Mouse (Mus musculus) megakaryocyte, embryonic 14.5 days (primary cell): Measurements from ENCODE around the gene Epo. TPM values are rescaled to one million over a fixed set of nuclear protein-coding genes. Genes with fewer than 3 reads are reported as not detected.

ENCODE experiments used
- H3K27me3 ChIP-seq: replicated peaks from 2 replicates; pipeline ENCODE3; 2012; ENCODE audit warnings: inconsistent platforms
- H3K36me3 ChIP-seq: replicated peaks from 2 replicates; pipeline ENCODE3; 2012; ENCODE audit warnings: low read length, inconsistent platforms, mixed read lengths
- H3K4me1 ChIP-seq: 2 replicates; pipeline ENCODE4 v1.6.1; 2012; ENCODE audit warnings: inconsistent platforms
- H3K4me3 ChIP-seq: replicated peaks from 2 replicates; pipeline ENCODE3; 2012; ENCODE audit warnings: moderate library complexity, mild to moderate bottlenecking, inconsistent platforms
- H3K9me3 ChIP-seq: 2 replicates; pipeline ENCODE4 v1.6.1; 2012; ENCODE audit warnings: inconsistent platforms
- FLI1 ChIP-seq: IDR thresholded peaks from 2 replicates; pipeline ENCODE4 v1.6.1; 2012; ENCODE audit warnings: low read length, inconsistent platforms, mixed read lengths
- GATA1 ChIP-seq: IDR thresholded peaks from 3 replicates; pipeline ENCODE4 v1.6.1; 2012; ENCODE audit warnings: mixed read lengths, low read length, inconsistent platforms, borderline replicate concordance
- polyA plus RNA-seq: library from polyadenylated mRNA; stranded (reverse); fragments of >175 nt; gene quantifications from 2 replicates; pipeline ENCODE4 v1.2.3, GENCODE M21; 2012; ENCODE audit warnings: low replicate concordance; ENCODE audit not compliant: insufficient read depth

The Epo gene
- polyA plus RNA-seq, 1 experiment: not detected

- Histone ChIP-seq H3K36me3 (no peaks in the 10 kb centered on the region), H3K4me3 (no peak overlapping the region), H3K9me3 (0 out of 2 replicates have a peak, but pooled peaks cover 3% of the 10 kb centered on the region), H3K27me3 (peaks cover 38% of the 10 kb centered on the region), H3K4me1 (no peaks in the 10 kb centered on the region)
- no peak for TF ChIP-seq FLI1
- no peak for TF ChIP-seq GATA1
Measured at GRCm38 (mm10) chr5:137455866-137456591, 77.0 kb downstream of the Epo start.

GRCm38 (mm10) chr5:137455206-137455605 is 77.8 kb downstream of the Epo start:
- Histone ChIP-seq H3K27me3 (peaks cover 39% of the 10 kb centered on the region), H3K4me3 (no peak overlapping the region), H3K36me3 (no peaks in the 10 kb centered on the region), H3K4me1 (no peaks in the 10 kb centered on the region), H3K9me3 (0 out of 2 replicates have a peak, but pooled peaks cover 3% of the 10 kb centered on the region)
- no peak for TF ChIP-seq GATA1
- TF ChIP-seq FLI1: no peak

- H3K9me3 ChIP-seq: 0 out of 2 replicates have a peak, but pooled peaks cover 2% of the 10 kb centered on the region
- H3K4me1 ChIP-seq: no peaks in the 10 kb centered on the region
- TF ChIP-seq GATA1 (no peak), FLI1 (no peak)
- H3K4me3 ChIP-seq: no peak overlapping the region
- peaks cover 15% of the 10 kb centered on the region for H3K27me3 ChIP-seq
- no peaks in the 10 kb centered on the region for H3K36me3 ChIP-seq
Measured at GRCm38 (mm10) chr5:137445536-137445935, 87.5 kb downstream of the Epo start.

DNA sequence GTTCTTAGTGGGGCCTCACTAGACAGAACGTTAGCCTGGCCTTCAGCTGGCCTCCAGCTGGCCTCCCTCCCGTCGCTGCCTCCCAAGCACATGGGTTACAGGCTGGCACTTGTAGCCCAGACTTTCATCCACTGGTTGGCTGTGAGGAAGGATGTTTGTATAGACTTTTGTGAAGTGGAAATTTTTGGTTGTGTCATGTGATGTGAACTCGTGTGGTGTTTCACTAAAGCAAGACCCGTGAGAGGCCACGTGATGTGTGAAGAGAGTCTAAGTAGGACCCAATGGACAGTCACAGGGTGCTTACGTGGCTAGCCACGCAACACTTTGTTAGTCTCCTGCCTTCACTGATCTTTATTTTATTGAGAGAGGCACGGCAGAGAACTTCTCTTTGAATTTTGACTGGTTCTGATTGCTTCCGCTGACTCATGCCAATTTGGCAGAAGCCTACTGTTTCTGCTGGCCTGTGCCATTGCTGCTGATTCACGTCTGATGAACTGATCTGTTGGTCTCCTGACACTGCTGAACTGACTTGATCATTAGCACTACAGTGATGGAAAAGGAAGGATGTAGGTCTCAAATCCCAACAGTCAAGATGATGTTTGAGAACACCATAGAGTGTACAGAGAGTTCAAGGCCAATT is 92.7 kb downstream of the Epo start:
- TF ChIP-seq FLI1: no peak
- no peak for TF ChIP-seq GATA1

GRCm38 (mm10) chr5:137433889-137434288 is 99.2 kb downstream of the Epo start:
- no peak overlapping the region for H3K4me3 ChIP-seq
- peaks cover 5% of the 10 kb centered on the region for H3K9me3 ChIP-seq
- no peak for TF ChIP-seq FLI1
- no peaks in the 10 kb centered on the region for H3K36me3 ChIP-seq
- no peaks in the 10 kb centered on the region for H3K4me1 ChIP-seq
- H3K27me3 ChIP-seq: peaks cover 31% of the 10 kb centered on the region

More for the DNA sequence above, 92.7 kb downstream of the Epo start:
- Histone ChIP-seq H3K4me3 (no peak overlapping the region), H3K4me1 (no peaks in the 10 kb centered on the region), H3K36me3 (no peaks in the 10 kb centered on the region), H3K27me3 (peaks cover 14% of the 10 kb centered on the region), H3K9me3 (no peaks in the 10 kb centered on the region)

Other genes starting within 250 kb of the Epo start
- gene Ache, start 245.7 kb downstream of the Epo start, polyA plus RNA-seq: 206 and 642 TPM in 2 replicates
- 278 and 294 TPM in 2 replicates for gene Ufsp1, start 238.6 kb downstream of the Epo start, polyA plus RNA-seq
- gene Srrt, start 225.6 kb downstream of the Epo start, polyA plus RNA-seq: 163 and 271 TPM in 2 replicates
- 35.0 and 68.0 TPM in 2 replicates for gene Trip6, start 218.8 kb downstream of the Epo start, polyA plus RNA-seq
- 2.5 and 6.4 TPM in 2 replicates for gene Slc12a9, start 199.6 kb downstream of the Epo start, polyA plus RNA-seq
- not detected in 2 replicates for gene Ephb4, start 183.1 kb downstream of the Epo start, polyA plus RNA-seq
- gene Zan, start 56.2 kb downstream of the Epo start, polyA plus RNA-seq: not detected in 2 replicates
- 30.7 and 70.0 TPM in 2 replicates for gene Pop7, start 30.7 kb downstream of the Epo start, polyA plus RNA-seq
- gene Gigyf1, start 14.7 kb downstream of the Epo start, polyA plus RNA-seq: 13.2 and 15.3 TPM in 2 replicates
- 332 and 439 TPM in 2 replicates for gene Gnb2, start 268 bp upstream of the Epo start, polyA plus RNA-seq
- gene Actl6b, start 20.3 kb upstream of the Epo start, polyA plus RNA-seq: not detected in 2 replicates
- 1.7 and 5.8 TPM in 2 replicates for gene Tfr2, start 36.6 kb upstream of the Epo start, polyA plus RNA-seq
- gene Mospd3, start 67.8 kb upstream of the Epo start, polyA plus RNA-seq: 459 and 906 TPM in 2 replicates
- gene Pcolce, start 80.5 kb upstream of the Epo start, polyA plus RNA-seq: 0.09 and 0.87 TPM in 2 replicates
- gene Fbxo24, start 95.8 kb upstream of the Epo start, polyA plus RNA-seq: 0.15 TPM in 1 of 2 replicates, not detected in the other
- 138 and 187 TPM in 2 replicates for gene Lrch4, start 95.9 kb upstream of the Epo start, polyA plus RNA-seq
- gene Gm20605, start 95.9 kb upstream of the Epo start, polyA plus RNA-seq: 5.6 and 30.5 TPM in 2 replicates
- gene Sap25, start 108.1 kb upstream of the Epo start, polyA plus RNA-seq: 62.2 and 72.5 TPM in 2 replicates
- 0.95 TPM in 1 of 2 replicates, not detected in the other for gene Irs3, start 112.5 kb upstream of the Epo start, polyA plus RNA-seq
- 58.4 and 131 TPM in 2 replicates for gene Agfg2, start 151.5 kb upstream of the Epo start, polyA plus RNA-seq
- 5.9 and 8.4 TPM in 2 replicates for gene Nyap1, start 208.4 kb upstream of the Epo start, polyA plus RNA-seq
- gene Tsc22d4, start 212.5 kb upstream of the Epo start, polyA plus RNA-seq: 582 and 1,005 TPM in 2 replicates
- 104 and 105 TPM in 2 replicates for gene Ppp1r35, start 245.6 kb upstream of the Epo start, polyA plus RNA-seq